8 mouse cellular contexts compared by ENCODE assay signal in genomic region chr3:28781422-28781821, GRCm38 (mm10). TPM values are rescaled to one million over a fixed set of nuclear protein-coding genes. Genes with fewer than 3 reads are reported as not detected.
DNase-seq lines count a peak whose midpoint lies in the region; ATAC-seq and TF ChIP-seq lines count a peak whose summit lies in the region.

No protein-coding gene starts in this region.

- H3K9ac ChIP-seq in embryonic facial prominence, embryonic 15.5 days: peak overlapping the region; percentile 58
- peak overlapping the region; percentile 35 for H3K9ac ChIP-seq in intestine, postnatal 0 days (ENCODE audit: low read depth, low read length)
- H3K9ac ChIP-seq in neural tube, embryonic 12.5 days: peak overlapping the region; percentile 73

- peak; percentile 27; the same call in 1 of the 2 replicates for ATAC-seq in embryonic facial prominence, embryonic 15.5 days (ENCODE audit: insufficient number of reproducible peaks, low FRiP score, low TSS enrichment, low read depth)
- ATAC-seq in intestine, postnatal 0 days: peak; percentile 42; the same call in 1 of the 2 replicates
- peak; percentile 78 for ATAC-seq in neural tube, embryonic 12.5 days (ENCODE audit: low FRiP score, low read depth)

- 1% methylated on average over 40 of the region's 41 CpGs for WGBS in lung, adult 2 months
- WGBS in embryonic facial prominence, embryonic 15.5 days: under 1% methylated on average over 33 of the region's 41 CpGs
- 1% methylated on average over 38 of the region's 41 CpGs for WGBS in intestine, postnatal 0 days
- 2% methylated on average over 41 of the region's 41 CpGs for WGBS in neural tube, embryonic 12.5 days

- no peak for DNase-seq in lung, adult 2 months
- no peak for DNase-seq in lung, postnatal 14 days
- DNase-seq in adipocyte (ENCODE audit: low spot score): no peak
- no peak for DNase-seq in right cerebral cortex, postnatal 4 days
- no peak for DNase-seq in cerebellum, adult 18-20 months

- H3K4me3 ChIP-seq in lung, adult 2 months (replicated peaks; ENCODE audit: extremely low read depth, low read depth, low read length): peak overlapping the region; percentile 48
- peak overlapping the region; percentile 74 for H3K4me3 ChIP-seq in embryonic facial prominence, embryonic 15.5 days (replicated peaks)
- H3K4me3 ChIP-seq in intestine, postnatal 0 days (ENCODE audit: low read depth, low read length): peak overlapping the region; percentile 61
- H3K4me3 ChIP-seq in neural tube, embryonic 12.5 days: peak overlapping the region; percentile 78

- H3K9me3 ChIP-seq in embryonic facial prominence, embryonic 15.5 days (replicated peaks): no peaks in the 10 kb centered on the region
- no peaks in the 10 kb centered on the region for H3K9me3 ChIP-seq in intestine, postnatal 0 days (ENCODE audit: control insufficient read depth)
- H3K9me3 ChIP-seq in neural tube, embryonic 12.5 days: no peaks in the 10 kb centered on the region

- H3K36me3 ChIP-seq in embryonic facial prominence, embryonic 15.5 days: no peaks in the 10 kb centered on the region
- H3K36me3 ChIP-seq in intestine, postnatal 0 days (ENCODE audit: control insufficient read depth, insufficient read depth): no peaks in the 10 kb centered on the region
- H3K36me3 ChIP-seq in neural tube, embryonic 12.5 days: no peaks in the 10 kb centered on the region

- peaks cover 3% of the 10 kb centered on the region; the same call in 1 of the 2 replicates for H3K4me1 ChIP-seq in lung, adult 2 months (ENCODE audit: control insufficient read depth, insufficient read depth, low read length)
- peaks cover 6% of the 10 kb centered on the region for H3K4me1 ChIP-seq in embryonic facial prominence, embryonic 15.5 days
- no peaks in the 10 kb centered on the region; the same call in 1 of the 2 replicates for H3K4me1 ChIP-seq in intestine, postnatal 0 days (replicated peaks; ENCODE audit: control insufficient read depth, insufficient read depth, low read length)
- H3K4me1 ChIP-seq in neural tube, embryonic 12.5 days: peaks cover 3% of the 10 kb centered on the region; the same call in 1 of the 2 replicates

- peak overlapping the region; percentile 98 for H3K4me2 ChIP-seq in embryonic facial prominence, embryonic 15.5 days (replicated peaks)
- peak overlapping the region; percentile 99 for H3K4me2 ChIP-seq in intestine, postnatal 0 days (replicated peaks; ENCODE audit: low read depth)
- peak overlapping the region; percentile 97 for H3K4me2 ChIP-seq in neural tube, embryonic 12.5 days (replicated peaks)

- H3K27me3 ChIP-seq in embryonic facial prominence, embryonic 15.5 days: no peaks in the 10 kb centered on the region
- H3K27me3 ChIP-seq in intestine, postnatal 0 days (replicated peaks; ENCODE audit: control insufficient read depth, insufficient read depth, low read length): no peaks in the 10 kb centered on the region
- no peaks in the 10 kb centered on the region for H3K27me3 ChIP-seq in neural tube, embryonic 12.5 days (replicated peaks)

- no peak overlapping the region for H3K27ac ChIP-seq in embryonic facial prominence, embryonic 15.5 days (replicated peaks)
- H3K27ac ChIP-seq in intestine, postnatal 0 days (ENCODE audit: low read depth, low read length): no peak overlapping the region
- no peak overlapping the region for H3K27ac ChIP-seq in neural tube, embryonic 12.5 days

- no peak for TF ChIP-seq CTCF in lung, adult 2 months (IDR thresholded peaks at IDR 0.05; ENCODE audit: insufficient read depth, low read length)
- no peak for TF ChIP-seq CTCF in intestine, postnatal 0 days (IDR thresholded peaks at IDR 0.05; ENCODE audit: low read depth)

- TF ChIP-seq POLR2A in lung, adult 2 months (IDR thresholded peaks at IDR 0.05; ENCODE audit: borderline replicate concordance, extremely low read depth, low read depth, low read length): no peak

RNA-seq across cellular contexts. Expression of gene Eif5a2, which starts 0.3 kb away (rescaled TPM):
- polyA plus RNA-seq in lung, adult 2 months (2012; rRNA removed): 1.4 and 2.0 TPM in 2 replicates
- polyA plus RNA-seq in embryonic facial prominence, embryonic 15.5 days (2015; fragmentation: Nextera tagmentation; extraction: Ambion mirVana): 5.6 and 6.3 TPM in 2 replicates
- polyA plus RNA-seq in intestine, postnatal 0 days (2015; fragmentation: Nextera tagmentation; extraction: Ambion mirVana): 2.8 and 3.2 TPM in 2 replicates
- 11.7 and 13.9 TPM in 2 replicates for polyA plus RNA-seq in neural tube, embryonic 12.5 days (2016; fragmentation: Nextera tagmentation; extraction: Ambion mirVana)

RNA-seq across cellular contexts. Expression of gene Rpl22l1, which starts 23.8 kb away (rescaled TPM):
- 6.4 and 8.4 TPM in 2 replicates for polyA plus RNA-seq in lung, adult 2 months (2012; rRNA removed)
- 373 and 379 TPM in 2 replicates for polyA plus RNA-seq in embryonic facial prominence, embryonic 15.5 days (2015; fragmentation: Nextera tagmentation; extraction: Ambion mirVana)
- polyA plus RNA-seq in intestine, postnatal 0 days (2015; fragmentation: Nextera tagmentation; extraction: Ambion mirVana): 444 and 479 TPM in 2 replicates
- 296 and 315 TPM in 2 replicates for polyA plus RNA-seq in neural tube, embryonic 12.5 days (2016; fragmentation: Nextera tagmentation; extraction: Ambion mirVana)

Comparison
In these comparisons a context has a peak if more than half of its experiments do, and no peak if none do; other contexts are left out.
1. ATAC-seq: peak in every context shown above with its lines; median percentile 78 in neural tube, embryonic 12.5 days; 42 in intestine, postnatal 0 days; 27 in embryonic facial prominence, embryonic 15.5 days.
2. RNA of gene Rpl22l1, which starts 23.8 kb away (polyA plus RNA-seq): 444 to 479 TPM in intestine, postnatal 0 days, 373 to 379 TPM in embryonic facial prominence, embryonic 15.5 days and 296 to 315 TPM in neural tube, embryonic 12.5 days; 6.4 to 8.4 TPM in lung, adult 2 months; every median in the first group is over 10 times any median in the second.
3. Peak in every context shown above with its lines, with median percentiles within 50 percentile points of each other: H3K4me3 ChIP-seq, H3K4me2 ChIP-seq and H3K9ac ChIP-seq.